Mouse (Mus musculus) activated CD4-positive, CD25-positive, alpha-beta regulatory T cell, adult 9 weeks (primary cell): ENCODE data around the gene Osbpl9. TPM values are rescaled to one million over a fixed set of nuclear protein-coding genes. Genes with fewer than 3 reads are reported as not detected.

Experiments used
- polyA plus RNA-seq: library from polyadenylated mRNA; unstranded; fragments of 100-300 nt; shearing (Covaris generic); gene quantifications from one replicate; pipeline ENCODE4 v1.2.1, GENCODE M21; 2017

Osbpl9 gene
- polyA plus RNA-seq = 156 TPM

DNA sequence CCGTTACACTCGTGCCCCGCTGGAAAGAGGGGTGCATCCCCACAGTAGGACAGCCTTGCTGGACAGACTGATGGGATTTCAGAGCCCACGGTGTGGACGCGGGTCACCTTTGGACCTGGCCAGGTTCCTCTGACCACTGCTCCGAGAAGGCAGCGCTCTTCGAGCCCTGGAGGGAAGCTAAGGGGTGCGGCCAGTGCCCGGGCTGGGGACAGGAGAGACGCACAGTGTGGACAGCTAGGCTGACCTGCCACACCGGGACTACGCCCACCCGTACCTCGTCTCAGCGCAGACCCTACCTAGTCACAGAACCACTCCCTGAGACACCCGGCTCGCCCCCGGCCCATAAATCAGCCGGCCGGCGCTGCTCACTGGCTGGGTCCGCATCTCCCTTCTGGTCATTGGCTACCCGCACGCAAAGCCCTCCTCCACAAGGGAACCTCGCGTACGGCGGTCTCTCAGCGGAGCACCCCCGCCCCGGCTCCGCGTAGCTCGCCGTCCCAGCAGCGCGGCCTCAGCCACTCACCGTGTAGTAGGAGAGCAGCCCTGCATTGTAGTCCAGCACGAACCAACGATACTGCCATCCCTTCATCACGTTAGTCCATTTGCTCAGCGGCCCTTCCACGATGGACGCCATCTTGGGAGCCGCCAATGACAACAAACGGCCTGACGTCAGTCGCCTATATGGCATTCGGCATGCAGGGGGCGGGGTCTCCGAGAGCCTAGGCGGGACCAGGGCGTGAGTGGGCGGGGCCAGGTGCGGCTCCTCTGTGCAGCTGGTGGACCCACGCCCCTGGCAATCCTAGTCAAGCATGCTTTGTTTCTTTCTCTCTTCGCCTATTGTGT lies at the start of gene Osbpl9:
Gene Osbpl9 (minus strand): TSS at position 691 of the 843 bp plus-strand sequence.

DNA sequence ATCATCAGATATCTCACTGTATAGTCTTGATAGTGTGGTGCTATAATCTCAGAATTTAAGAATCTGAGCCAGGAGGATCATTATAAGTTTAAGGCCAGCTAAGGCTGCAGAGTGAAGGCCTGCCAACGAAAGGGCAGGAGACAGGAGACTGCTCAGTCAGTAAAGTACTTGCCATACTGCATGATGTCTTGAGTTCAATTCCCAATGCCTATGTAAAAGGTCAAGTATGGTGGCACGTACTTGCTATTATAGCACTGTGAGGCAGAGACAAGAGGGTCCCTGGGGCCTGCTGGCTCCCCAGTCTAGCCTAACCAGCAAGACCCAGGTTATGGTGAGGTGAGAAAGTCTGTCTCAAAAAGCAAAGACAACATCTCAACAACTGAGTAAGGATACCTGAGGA lies 32.1 kb upstream of the Osbpl9 start, which contains the start of gene Calr4:
Gene Calr4 (plus strand): TSS at position 301 of the 400 bp plus-strand sequence.

Other genes with a start within 250 kb of the Osbpl9 start
- gene Nrd1, start 201.6 kb downstream of the Osbpl9 start, polyA plus RNA-seq = 128 TPM
- not detected for gene Calr4, start 32.2 kb upstream of the Osbpl9 start, polyA plus RNA-seq
- gene Eps15, start 78.0 kb upstream of the Osbpl9 start, polyA plus RNA-seq = 142 TPM
- gene Ttc39a, start 204.4 kb upstream of the Osbpl9 start, polyA plus RNA-seq = 0.32 TPM